Mouse (Mus musculus) liver, embryonic 11.5 days (tissue): ENCODE data around the gene Bloc1s4. TPM values are rescaled to one million over a fixed set of nuclear protein-coding genes. Genes with fewer than 3 reads are reported as not detected.

Source experiments
- ATAC-seq: fragments of 200-750 bp; cut with Nextera tagmentation; replicated peaks from 2 replicates; pipeline ENCODE4 v1.8.0; 2017; ENCODE audit warnings: moderate number of reproducible peaks, mild to moderate bottlenecking, moderate TSS enrichment, moderate library complexity; ENCODE audit not compliant: low FRiP score
- DNase-seq: peaks from one replicate; pipeline ENCODE4 v3.0.0-alpha.2; 2017; ENCODE audit warnings: low spot score
- H3K27ac ChIP-seq: fragments of 300-500 bp; sonication (generic); 2 replicates; pipeline ENCODE4 v1.5.1; 2014; ENCODE audit warnings: mild to moderate bottlenecking, low read depth, low read length, control low read depth
- H3K27me3 ChIP-seq: fragments of 300-500 bp; sonication (generic); replicated peaks from 2 replicates; pipeline ENCODE4 v1.6.1; 2014; ENCODE audit warnings: low read length, mixed read lengths; ENCODE audit not compliant: control insufficient read depth, insufficient read depth
- H3K36me3 ChIP-seq: fragments of 300-500 bp; sonication (generic); 2 replicates; pipeline ENCODE4 v1.6.1; 2014; ENCODE audit warnings: mild to moderate bottlenecking, low read length, moderate library complexity, mixed read lengths; ENCODE audit not compliant: control insufficient read depth, insufficient read depth
- H3K4me1 ChIP-seq: fragments of 300-500 bp; sonication (generic); replicated peaks from 2 replicates; pipeline ENCODE4 v1.6.1; 2014; ENCODE audit warnings: low read length, mixed read lengths; ENCODE audit not compliant: control insufficient read depth, insufficient read depth
- H3K4me2 ChIP-seq: fragments of 300-500 bp; sonication (generic); 2 replicates; pipeline ENCODE4 v1.6.1; 2014; ENCODE audit warnings: mild to moderate bottlenecking, control low read depth, moderate library complexity
- H3K4me3 ChIP-seq: fragments of 300-500 bp; sonication (generic); 2 replicates; pipeline ENCODE4 v1.5.1; 2014; ENCODE audit warnings: low read depth, low read length, control low read depth
- H3K9ac ChIP-seq: fragments of 300-500 bp; sonication (generic); 2 replicates; pipeline ENCODE4 v1.6.1; 2014; ENCODE audit warnings: low read depth, low read length, control low read depth
- H3K9me3 ChIP-seq: fragments of 300-500 bp; sonication (generic); 2 replicates; pipeline ENCODE4 v1.6.1; 2016; ENCODE audit warnings: low read length, inconsistent platforms, mixed read lengths; ENCODE audit not compliant: control insufficient read depth
- WGBS: fragments of 180-500 bp; shearing (Covaris S2); extraction: QIAGEN DNeasy Blood & Tissue Kit; methylation state at CpG from one replicate; pipeline ENCODE4 v1.1.7; 2014; 5-methylcytosine and 5-hydroxymethylcytosine counted together
- polyA plus RNA-seq: library from polyadenylated mRNA; unstranded; fragments of >200 nt; fragmentation: Nextera tagmentation; extraction: Ambion mirVana; gene quantifications from 2 replicates; pipeline ENCODE4 v1.2.1, GENCODE M21; 2014

The Bloc1s4 gene
- polyA plus RNA-seq, 1 experiment from 2014 or later: 29.1 TPM

- no peaks in the 10 kb centered on the region for H3K36me3 ChIP-seq
- WGBS: 71% methylated on average over 7 of the region's 7 CpGs
- H3K4me3 ChIP-seq: no peak overlapping the region
- DNase-seq (no peak), ATAC-seq (no peak)
- no peaks in the 10 kb centered on the region; the same call in 1 of the 2 replicates for H3K27me3 ChIP-seq
- no peak overlapping the region for H3K4me2 ChIP-seq
- H3K9ac ChIP-seq: no peak overlapping the region
- H3K9me3 ChIP-seq: no peaks in the 10 kb centered on the region
- H3K27ac ChIP-seq: no peak overlapping the region
- peaks cover 26% of the 10 kb centered on the region for H3K4me1 ChIP-seq
These were observed 20.7 kb downstream of the Bloc1s4 start for GRCm38 (mm10) chr5:36727776-36728175.

GRCm38 (mm10) chr5:36727136-36727535 is 21.3 kb downstream of the Bloc1s4 start:
- Histone ChIP-seq H3K36me3 (no peaks in the 10 kb centered on the region), H3K4me2 (no peak overlapping the region), H3K9me3 (no peaks in the 10 kb centered on the region), H3K9ac (no peak overlapping the region), H3K4me1 (peaks cover 29% of the 10 kb centered on the region), H3K27me3 (no peaks in the 10 kb centered on the region; the same call in 1 of the 2 replicates), H3K27ac (0 out of 2 replicates have a peak overlapping the region, but pooled peaks have one; percentile 17), H3K4me3 (no peak overlapping the region)
- DNase-seq (no peak), ATAC-seq (no peak)
- 48% methylated on average over 2 of the region's 2 CpGs for WGBS

- H3K27me3 ChIP-seq: no peaks in the 10 kb centered on the region; the same call in 1 of the 2 replicates
- peak overlapping the region; percentile 55 for H3K27ac ChIP-seq
- H3K4me2 ChIP-seq: peak overlapping the region; percentile 14; the same call in 1 of the 2 replicates
- ATAC-seq (no peak), DNase-seq (no peak)
- H3K36me3 ChIP-seq: no peaks in the 10 kb centered on the region
- 64% methylated on average over 9 of the region's 9 CpGs for WGBS
- no peak overlapping the region for H3K9ac ChIP-seq
- H3K4me3 ChIP-seq: no peak overlapping the region
- H3K4me1 ChIP-seq: peaks cover 31% of the 10 kb centered on the region
- H3K9me3 ChIP-seq: no peaks in the 10 kb centered on the region
These were observed 22.1 kb downstream of the Bloc1s4 start for GRCm38 (mm10) chr5:36726387-36726801.

GRCm38 (mm10) chr5:36725861-36726260 is 22.6 kb downstream of the Bloc1s4 start:
- H3K27ac ChIP-seq: peak overlapping the region; percentile 55
- H3K4me3 ChIP-seq: no peak overlapping the region
- no peak overlapping the region for H3K9ac ChIP-seq
- WGBS: 73% methylated on average over 12 of the region's 12 CpGs
- H3K27me3 ChIP-seq: no peaks in the 10 kb centered on the region
- no peak for DNase-seq
- no peaks in the 10 kb centered on the region for H3K36me3 ChIP-seq
- H3K4me1 ChIP-seq: peaks cover 36% of the 10 kb centered on the region
- H3K4me2 ChIP-seq: peak overlapping the region; percentile 14
- no peak for ATAC-seq
- no peaks in the 10 kb centered on the region for H3K9me3 ChIP-seq

- Histone ChIP-seq H3K4me2 (no peak overlapping the region), H3K9me3 (no peaks in the 10 kb centered on the region), H3K4me3 (no peak overlapping the region), H3K9ac (no peak overlapping the region), H3K27ac (peak overlapping the region; percentile 14; the same call in 1 of the 2 replicates), H3K27me3 (peaks cover under 1% of the 10 kb centered on the region; the same call in 1 of the 2 replicates), H3K4me1 (peaks cover 52% of the 10 kb centered on the region), H3K36me3 (no peaks in the 10 kb centered on the region)
- DNase-seq (no peak), ATAC-seq (no peak)
- WGBS: 68% methylated on average over 7 of the region's 7 CpGs
These were observed 24.2 kb downstream of the Bloc1s4 start for GRCm38 (mm10) chr5:36724274-36724673.

- peaks cover 54% of the 10 kb centered on the region for H3K4me1 ChIP-seq
- WGBS: 82% methylated on average over 9 of the region's 9 CpGs
- peaks cover 4% of the 10 kb centered on the region; the same call in 1 of the 2 replicates for H3K27me3 ChIP-seq
- H3K4me3 ChIP-seq: no peak overlapping the region
- ATAC-seq: no peak
- no peak for DNase-seq
- no peaks in the 10 kb centered on the region for H3K36me3 ChIP-seq
- no peaks in the 10 kb centered on the region for H3K9me3 ChIP-seq
- H3K27ac ChIP-seq: no peak overlapping the region
- H3K4me2 ChIP-seq: no peak overlapping the region
- H3K9ac ChIP-seq: no peak overlapping the region
These were observed 25.1 kb downstream of the Bloc1s4 start for GRCm38 (mm10) chr5:36723356-36723755.

- ATAC-seq (peak; percentile 41), DNase-seq (no peak)
- Histone ChIP-seq H3K36me3 (no peaks in the 10 kb centered on the region), H3K9ac (no peak overlapping the region), H3K27ac (peak overlapping the region; percentile 68), H3K27me3 (peaks cover 4% of the 10 kb centered on the region; the same call in 1 of the 2 replicates), H3K9me3 (no peaks in the 10 kb centered on the region), H3K4me3 (no peak overlapping the region), H3K4me1 (peaks cover 54% of the 10 kb centered on the region), H3K4me2 (peak overlapping the region; percentile 45)
- 45% methylated on average over 6 of the region's 6 CpGs for WGBS
These were observed 26.0 kb downstream of the Bloc1s4 start for GRCm38 (mm10) chr5:36722415-36722856.

GRCm38 (mm10) chr5:36720710-36721375 is 27.6 kb downstream of the Bloc1s4 start:
- Histone ChIP-seq H3K4me2 (peak overlapping the region; percentile 56), H3K4me3 (peak overlapping the region; percentile 2; the same call in 1 of the 2 replicates), H3K27me3 (peaks cover 4% of the 10 kb centered on the region), H3K4me1 (peaks cover 48% of the 10 kb centered on the region), H3K9me3 (no peaks in the 10 kb centered on the region), H3K36me3 (no peaks in the 10 kb centered on the region), H3K27ac (peak overlapping the region; percentile 79), H3K9ac (peak overlapping the region; percentile 48)
- 36% methylated on average over 5 of the region's 5 CpGs for WGBS
- ATAC-seq (peak; percentile 94), DNase-seq (peak; percentile 58)

- Histone ChIP-seq H3K4me1 (peaks cover 47% of the 10 kb centered on the region), H3K4me3 (no peak overlapping the region), H3K27ac (peak overlapping the region; percentile 79), H3K36me3 (no peaks in the 10 kb centered on the region), H3K9ac (no peak overlapping the region), H3K4me2 (peak overlapping the region; percentile 56), H3K27me3 (peaks cover 4% of the 10 kb centered on the region), H3K9me3 (no peaks in the 10 kb centered on the region)
- ATAC-seq (no peak; the same call in 1 of the 2 replicates), DNase-seq (no peak)
- WGBS: 69% methylated on average over 5 of the region's 5 CpGs
These were observed 28.2 kb downstream of the Bloc1s4 start for GRCm38 (mm10) chr5:36720219-36720618.
